Mouse (Mus musculus): ENCODE results near the gene Naa20. TPM values are rescaled to one million over a fixed set of nuclear protein-coding genes. Genes with fewer than 3 reads are reported as not detected.

The Naa20 gene
- total and polyA plus RNA-seq, 3 experiments: 79.8 to 264 (median 121) TPM

GRCm38 (mm10) chr2:145903061-145903901 lies 1.4 kb downstream of the Naa20 start (continued):
- TF ChIP-seq KAT2A (IDR thresholded peaks at IDR 0.05; ENCODE audit: insufficient replicate concordance, low read length) (peak; percentile 92; the same call in 1 of the 2 replicates), CTCF (conservative IDR thresholded peaks at IDR 0.05 in 1 of 2, IDR thresholded peaks at IDR 0.05 in 1 of 2; ENCODE audit: low read depth in 2 of 2, low read length in 2 of 2) (peak in 1 of 2 experiments; percentile 67; a peak in 2 of 4 replicates), UBTF (IDR thresholded peaks at IDR 0.05; ENCODE audit: low read depth, low read length) (no peak), USF2 (conservative IDR thresholded peaks at IDR 0.05; ENCODE audit: low read depth, low read length) (no peak), CHD1 (IDR thresholded peaks at IDR 0.05; ENCODE audit: low read depth, low read length) (0 out of 2 replicates have a peak, but pooled peaks have one; percentile 35), EP300 (IDR thresholded peaks at IDR 0.05; ENCODE audit: low read length) (no peak), MXI1 (IDR thresholded peaks at IDR 0.05; ENCODE audit: low read depth, low read length) (peak; percentile 88), NRF1 (IDR thresholded peaks at IDR 0.05; ENCODE audit: low read depth, low read length) (peak; percentile 59), TCF12 (IDR thresholded peaks at IDR 0.05; ENCODE audit: low read depth, low read length) (peak; percentile 84)

- TF ChIP-seq IRF4 (IDR thresholded peaks at IDR 0.05; ENCODE audit: low read depth, low read length) (no peak; the same call in 1 of the 2 replicates), MAX (IDR thresholded peaks at IDR 0.05; ENCODE audit: low read length) (no peak), SIN3A (IDR thresholded peaks at IDR 0.05; ENCODE audit: low read length) (peak; percentile 53), MEF2A (IDR thresholded peaks at IDR 0.05; ENCODE audit: borderline replicate concordance, low read depth, low read length) (no peak), MXI1 (IDR thresholded peaks at IDR 0.05; ENCODE audit: low read depth, low read length) (peak; percentile 56; the same call in 1 of the 2 replicates), POLR2A (IDR thresholded peaks at IDR 0.05; ENCODE audit: low read depth, low read length) (no peak), MAFK (IDR thresholded peaks at IDR 0.05; ENCODE audit: insufficient replicate concordance, low read length) (no peak), ZKSCAN1 (IDR thresholded peaks at IDR 0.05; ENCODE audit: borderline replicate concordance, low read depth, low read length) (no peak), BHLHE40 (IDR thresholded peaks at IDR 0.05; ENCODE audit: low read depth, low read length) (no peak), CHD2 (IDR thresholded peaks at IDR 0.05; ENCODE audit: low read length) (no peak), CHD1 (IDR thresholded peaks at IDR 0.05; ENCODE audit: low read depth, low read length) (peak; percentile 24), KAT2A (IDR thresholded peaks at IDR 0.05; ENCODE audit: insufficient replicate concordance, low read length) (no peak), NELFE (IDR thresholded peaks at IDR 0.05; ENCODE audit: low read depth, low read length) (no peak)
- DNase-seq (ENCODE audit: extremely low read depth): peak; percentile 33
- Histone ChIP-seq H3K36me3 (replicated peaks in 1 of 2; ENCODE audit: control insufficient read depth in 1 of 2, insufficient read depth in 1 of 2, low read length in 1 of 2) (peaks cover 14 to 27% of the 10 kb centered on the region in 2 experiments), H3K4me3 (replicated peaks in 1 of 3; ENCODE audit: low read depth in 2 of 3, low read length in 2 of 3, poor library complexity in 1 of 3) (peak overlapping the region; percentile 85 to 97 (median 94)), H3K9me3 (replicated peaks; ENCODE audit: low read length) (no peaks in the 10 kb centered on the region), H3K9ac (ENCODE audit: insufficient read depth, low read depth) (peak overlapping the region; percentile 84), H3K4me1 (ENCODE audit: control insufficient read depth in 1 of 2, insufficient read depth in 2 of 2) (peaks cover 9 to 56% of the 10 kb centered on the region in 2 experiments), H3K27me3 (replicated peaks) (no peaks in the 10 kb centered on the region), H3K27ac (ENCODE audit: insufficient read depth, low read depth) (peak overlapping the region; percentile 37), H3K79me2 (replicated peaks; ENCODE audit: control insufficient read depth, extremely low read depth, insufficient read depth, poor library complexity, severe bottlenecking) (peaks cover 59% of the 10 kb centered on the region), H3K4me2 (ENCODE audit: insufficient read depth, low read depth, poor library complexity, severe bottlenecking) (peak overlapping the region; percentile 84)
- dilution Hi-C loops (cut with MboI; ENCODE audit: extremely low pct_ligation_motif_present, extremely low pct_unique_long_range_greater_than_20kb, low sequenced_read_pairs): no loop called here
- in situ Hi-C loops (cut with MboI; ENCODE audit: low pct_ligation_motif_present, low pct_unique_long_range_greater_than_20kb, low sequenced_read_pairs): no loop called here
Observed at GRCm38 (mm10) chr2:145903983-145904616, 2.2 kb downstream of the Naa20 start.

Data from CH12.LX (cell line).